1 mouse cellular context compared by ENCODE assay signal in the genomic region with DNA sequence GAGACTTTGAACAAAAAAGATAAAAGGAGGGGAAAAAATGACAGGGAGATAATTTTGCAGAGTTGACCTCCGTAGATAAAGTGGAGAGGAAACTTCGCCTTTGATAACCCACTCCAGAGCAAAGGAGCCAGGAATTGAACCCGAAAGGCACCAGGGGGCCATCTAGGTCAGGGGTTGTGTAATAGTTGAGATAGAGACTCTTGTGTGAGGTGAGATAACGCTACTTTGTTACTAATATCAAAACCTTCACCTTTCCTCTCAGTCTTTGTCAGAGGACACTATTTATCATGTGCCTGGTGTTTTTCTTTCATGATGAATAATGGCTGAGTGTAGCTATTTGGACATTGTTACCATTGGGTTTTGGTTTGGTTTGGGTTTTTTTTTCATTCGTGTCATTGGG.
A peak's percentile ranks its signal among the peaks of the same experiment; 100 is the strongest.
TF ChIP-seq lines count a peak whose summit lies in the region.

No protein-coding gene starts in this region.

TF ChIP-seq in MEL, 35 proteins besides CTCF, POLR2A, EP300 and RAD21:
- TF ChIP-seq RCOR1 (IDR thresholded peaks at IDR 0.05; ENCODE audit: low read depth, low read length): no peak
- no peak for TF ChIP-seq SMC3 (IDR thresholded peaks at IDR 0.05; ENCODE audit: low read depth, low read length)
- no peak for TF ChIP-seq HCFC1 (IDR thresholded peaks at IDR 0.05; ENCODE audit: low read depth, low read length)
- no peak for TF ChIP-seq POLR2AphosphoS5 (IDR thresholded peaks at IDR 0.05; ENCODE audit: borderline replicate concordance, low read depth, low read length)
- no peak for TF ChIP-seq ZMIZ1 (IDR thresholded peaks at IDR 0.05; ENCODE audit: low read depth, low read length)
- TF ChIP-seq BHLHE40 (IDR thresholded peaks at IDR 0.05; ENCODE audit: borderline replicate concordance, low read depth, low read length): 0 out of 2 replicates have a peak, but pooled peaks have one; percentile 16
- TF ChIP-seq MAX (IDR thresholded peaks at IDR 0.05; ENCODE audit: low read length): no peak
- no peak for TF ChIP-seq MYC (IDR thresholded peaks at IDR 0.05; ENCODE audit: low read depth, low read length)
- TF ChIP-seq ZC3H11A (IDR thresholded peaks at IDR 0.05; ENCODE audit: low read depth, low read length): no peak
- TF ChIP-seq UBTF (IDR thresholded peaks at IDR 0.05; ENCODE audit: borderline replicate concordance, insufficient read depth, low read depth, low read length): no peak; the same call in 1 of the 2 replicates
- no peak for TF ChIP-seq ELF1 (IDR thresholded peaks at IDR 0.05; ENCODE audit: low read depth, low read length)
- TF ChIP-seq CHD1 (IDR thresholded peaks at IDR 0.05; ENCODE audit: low read depth, low read length): no peak
- no peak for TF ChIP-seq POLR2AphosphoS2 (IDR thresholded peaks at IDR 0.05; ENCODE audit: low read length)
- no peak for TF ChIP-seq NRF1 (IDR thresholded peaks at IDR 0.05; ENCODE audit: insufficient read depth, low read depth, low read length, poor library complexity, severe bottlenecking)
- TF ChIP-seq ZKSCAN1 (IDR thresholded peaks at IDR 0.05; ENCODE audit: low read depth, low read length): no peak
- TF ChIP-seq MXI1 (IDR thresholded peaks at IDR 0.05; ENCODE audit: low read depth, low read length): 0 out of 2 replicates have a peak, but pooled peaks have one; percentile 26
- no peak for TF ChIP-seq MAFK (IDR thresholded peaks at IDR 0.05; ENCODE audit: borderline replicate concordance, low read depth, low read length)
- no peak for TF ChIP-seq JUND (IDR thresholded peaks at IDR 0.05; ENCODE audit: low read depth, low read length)
- no peak for TF ChIP-seq E2F4 (IDR thresholded peaks at IDR 0.05; ENCODE audit: borderline replicate concordance, low read depth, low read length)
- no peak for TF ChIP-seq MEF2A (IDR thresholded peaks at IDR 0.05; ENCODE audit: extremely low read depth, insufficient replicate concordance, low read depth, low read length, poor library complexity, severe bottlenecking)
- TF ChIP-seq TBP (IDR thresholded peaks at IDR 0.05; ENCODE audit: low read depth, low read length): 0 out of 2 replicates have a peak, but pooled peaks have one; percentile 3
- no peak for TF ChIP-seq NELFE (IDR thresholded peaks at IDR 0.05; ENCODE audit: low read depth, low read length)
- TF ChIP-seq TAL1 (IDR thresholded peaks at IDR 0.05; ENCODE audit: low read length): peak; percentile 22
- no peak for TF ChIP-seq KAT2A (conservative IDR thresholded peaks at IDR 0.05; ENCODE audit: low read depth, low read length)
- no peak for TF ChIP-seq CHD2 (IDR thresholded peaks at IDR 0.05; ENCODE audit: low read length)
- TF ChIP-seq GATA1 (IDR thresholded peaks at IDR 0.05; ENCODE audit: low read depth, low read length): peak; percentile 84
- TF ChIP-seq ETS1 (IDR thresholded peaks at IDR 0.05; ENCODE audit: low read depth, low read length): peak; percentile 68
- no peak; the same call in 1 of the 2 replicates for TF ChIP-seq SIN3A (IDR thresholded peaks at IDR 0.05; ENCODE audit: low read length)
- peak; percentile 5; the same call in 1 of the 2 replicates for TF ChIP-seq ZNF384 (IDR thresholded peaks at IDR 0.05; ENCODE audit: low read depth, low read length)
- TF ChIP-seq USF2 (IDR thresholded peaks at IDR 0.05; ENCODE audit: borderline replicate concordance in 1 of 2, insufficient read depth in 1 of 2, low read depth in 1 of 2, low read length in 2 of 2): no peak
- no peak for TF ChIP-seq MAZ (IDR thresholded peaks at IDR 0.05; ENCODE audit: low read depth, low read length)
- TF ChIP-seq TCF12 (IDR thresholded peaks at IDR 0.05; ENCODE audit: low read depth, low read length): peak; percentile 84
- no peak for TF ChIP-seq GABPA (IDR thresholded peaks at IDR 0.05; ENCODE audit: low read depth, low read length)
- TF ChIP-seq MYB (IDR thresholded peaks at IDR 0.05; ENCODE audit: low read depth, low read length): no peak
- no peak for TF ChIP-seq USF1 (IDR thresholded peaks at IDR 0.05; ENCODE audit: low read depth, low read length)
TF ChIP-seq in MEL: peak in this region for 8.
